Mouse (Mus musculus) forebrain, embryonic 12.5 days (tissue): Measurements from ENCODE around the gene Olfr749. TPM values are rescaled to one million over a fixed set of nuclear protein-coding genes. Genes with fewer than 3 reads are reported as not detected.

ENCODE experiments used
- ATAC-seq: fragments of 200-750 bp; cut with Nextera tagmentation; 2 replicates; pipeline ENCODE4 v1.8.0; 2017; ENCODE audit warnings: moderate TSS enrichment; ENCODE audit not compliant: low FRiP score
- H3K27ac ChIP-seq: fragments of 300-500 bp; sonication (generic); 2 replicates; pipeline ENCODE4 v1.5.1; 2016; ENCODE audit warnings: mild to moderate bottlenecking
- H3K27me3 ChIP-seq: fragments of 300-500 bp; sonication (generic); 2 replicates; pipeline ENCODE4 v1.6.1; 2016; ENCODE audit warnings: mild to moderate bottlenecking
- H3K36me3 ChIP-seq: fragments of 300-500 bp; sonication (generic); replicated peaks from 2 replicates; pipeline ENCODE4 v1.6.1; 2016; ENCODE audit warnings: mild to moderate bottlenecking
- H3K4me1 ChIP-seq: fragments of 300-500 bp; sonication (generic); 2 replicates; pipeline ENCODE4 v1.6.1; 2016
- H3K4me2 ChIP-seq: fragments of 300-500 bp; sonication (generic); 2 replicates; pipeline ENCODE4 v1.6.1; 2016; ENCODE audit warnings: mild to moderate bottlenecking, moderate library complexity
- H3K4me3 ChIP-seq: fragments of 300-500 bp; sonication (generic); replicated peaks from 2 replicates; pipeline ENCODE4 v1.5.1; 2016; ENCODE audit warnings: mild to moderate bottlenecking
- H3K9ac ChIP-seq: fragments of 300-500 bp; sonication (generic); 2 replicates; pipeline ENCODE4 v1.6.1; 2016; ENCODE audit warnings: mild to moderate bottlenecking
- H3K9me3 ChIP-seq: fragments of 300-500 bp; sonication (generic); 2 replicates; pipeline ENCODE4 v1.6.1; 2016
- WGBS: fragments of 180-500 bp; shearing (Covaris S2); methylation state at CpG from one replicate; pipeline ENCODE4 v1.1.7; 2016; 5-methylcytosine and 5-hydroxymethylcytosine counted together
- polyA plus RNA-seq: library from polyadenylated mRNA; unstranded; fragments of >200 nt; fragmentation: Nextera tagmentation; extraction: Ambion mirVana; gene quantifications from 2 replicates; pipeline ENCODE4 v1.2.1, GENCODE M21; 2016

The Olfr749 gene
- polyA plus RNA-seq, 1 experiment from 2014 or later: not detected

GRCm38 (mm10) chr14:50707073-50707472, 37.8 kb downstream of the Olfr749 start, which contains the start of gene Olfr748:
Olfr748 (plus strand) TSS chr14:50707373.
- no peaks in the 10 kb centered on the region for H3K9me3 ChIP-seq
- H3K9ac ChIP-seq: no peak within 1 kb of the TSS
- H3K27me3 ChIP-seq: no peaks in the 10 kb centered on the region
- H3K4me3 ChIP-seq: no peak within 1 kb of the TSS
- ATAC-seq: no peak
- WGBS: 79% methylated on average over 1 of the region's 1 CpGs
- no peaks in the 10 kb centered on the region for H3K36me3 ChIP-seq
- no peak within 1 kb of the TSS for H3K4me2 ChIP-seq
- H3K4me1 ChIP-seq: no peaks in the 10 kb centered on the region
- H3K27ac ChIP-seq: no peak within 1 kb of the TSS

DNA sequence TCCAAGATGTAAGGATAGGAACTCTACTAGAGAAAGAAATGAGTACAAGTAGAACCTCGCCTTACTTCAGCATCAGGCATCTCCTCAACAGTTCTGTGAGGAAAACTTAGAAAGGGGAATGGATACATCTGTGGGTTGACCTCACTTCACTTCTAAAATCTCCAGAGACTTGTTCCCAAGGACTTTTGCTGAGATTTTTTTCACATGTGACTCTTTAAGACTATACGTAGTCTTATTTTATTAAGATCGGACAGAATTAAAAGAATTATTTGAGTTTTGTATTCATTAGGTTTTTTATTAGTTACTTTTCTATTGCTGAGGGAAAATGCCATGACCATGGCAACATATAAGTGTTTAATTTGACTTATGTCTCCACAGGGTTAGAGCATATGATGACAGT, 51.8 kb downstream of the Olfr749 start, which contains the start of gene Olfr747:
Olfr747 (minus strand) TSS at position 101 of the 400 bp plus-strand sequence.
- Histone ChIP-seq H3K27me3 (no peaks in the 10 kb centered on the region), H3K4me3 (no peak within 1 kb of the TSS), H3K36me3 (no peaks in the 10 kb centered on the region), H3K9ac (no peak within 1 kb of the TSS), H3K27ac (no peak within 1 kb of the TSS), H3K4me1 (no peaks in the 10 kb centered on the region), H3K9me3 (no peaks in the 10 kb centered on the region), H3K4me2 (no peak within 1 kb of the TSS)
- WGBS: 93% methylated on average over 3 of the region's 3 CpGs
- ATAC-seq: no peak

Other genes with a start within 250 kb of the Olfr749 start
- not detected in 2 replicates for gene Olfr742, start 241.5 kb downstream of the Olfr749 start, polyA plus RNA-seq
- gene Olfr743, start 223.3 kb downstream of the Olfr749 start, polyA plus RNA-seq: not detected in 2 replicates
- not detected in 2 replicates for gene Olfr744, start 130.2 kb downstream of the Olfr749 start, polyA plus RNA-seq
- gene Olfr745, start 105.7 kb downstream of the Olfr749 start, polyA plus RNA-seq: 0.14 TPM in 1 of 2 replicates, not detected in the other
- not detected in 2 replicates for gene Olfr746, start 98.0 kb downstream of the Olfr749 start, polyA plus RNA-seq
- gene Olfr747, start 51.9 kb downstream of the Olfr749 start, polyA plus RNA-seq: not detected in 2 replicates
- gene Olfr748, start 37.7 kb downstream of the Olfr749 start, polyA plus RNA-seq: 0.05 TPM in 1 of 2 replicates, not detected in the other
- 114 and 115 TPM in 2 replicates for gene Ttc5, start 40.4 kb upstream of the Olfr749 start, polyA plus RNA-seq
- not detected in 2 replicates for gene Ccnb1ip1, start 62.6 kb upstream of the Olfr749 start, polyA plus RNA-seq
- gene Parp2, start 62.7 kb upstream of the Olfr749 start, polyA plus RNA-seq: 58.9 and 67.6 TPM in 2 replicates
- 4.5 and 4.9 TPM in 2 replicates for gene Tep1, start 125.5 kb upstream of the Olfr749 start, polyA plus RNA-seq
- 0.08 and 0.10 TPM in 2 replicates for gene Klhl33, start 152.4 kb upstream of the Olfr749 start, polyA plus RNA-seq
- gene Osgep, start 179.8 kb upstream of the Olfr749 start, polyA plus RNA-seq: 141 TPM in 2 replicates
- gene Apex1, start 179.9 kb upstream of the Olfr749 start, polyA plus RNA-seq: 346 and 350 TPM in 2 replicates
- 67.3 and 73.1 TPM in 2 replicates for gene Pip4p1, start 185.8 kb upstream of the Olfr749 start, polyA plus RNA-seq
- 43.8 and 44.3 TPM in 2 replicates for gene Pnp, start 186.0 kb upstream of the Olfr749 start, polyA plus RNA-seq
- not detected in 2 replicates for gene Gm49342, start 199.4 kb upstream of the Olfr749 start, polyA plus RNA-seq
- gene Pnp2, start 210.9 kb upstream of the Olfr749 start, polyA plus RNA-seq: 0.42 and 0.60 TPM in 2 replicates